27 mouse cellular contexts compared by ENCODE assay signal in the genomic region with DNA sequence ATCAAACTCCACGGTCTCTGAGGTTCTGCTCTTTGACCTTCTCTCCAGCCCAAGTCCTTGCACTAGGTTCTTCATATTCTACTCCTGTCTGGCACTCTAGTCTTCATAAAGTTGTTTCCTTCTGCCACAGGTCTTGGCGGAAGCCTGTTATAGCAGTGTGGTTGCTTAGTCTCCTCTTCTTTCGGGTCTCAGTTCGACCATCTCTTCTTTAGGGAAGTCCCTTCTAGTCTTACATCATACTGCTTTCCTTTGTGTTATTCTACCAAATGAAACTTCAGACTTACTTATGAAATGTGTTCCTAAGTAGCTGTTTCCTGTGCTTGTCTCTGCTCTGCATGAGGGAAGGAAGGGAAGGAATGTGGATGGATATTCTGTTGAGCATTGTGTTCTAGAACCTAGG. TPM values are rescaled to one million over a fixed set of nuclear protein-coding genes. Genes with fewer than 3 reads are reported as not detected.
DNase-seq lines count a peak whose midpoint lies in the region; ATAC-seq lines count a peak whose summit lies in the region.
"Had no signal": no experiment of that assay in that cellular context is flagged by ENCODE, and none has a peak within 500 bp of the region (broad histone marks: within the 10 kb centered on the region; RNA-seq: fewer than 3 reads in every experiment).

No protein-coding gene starts in this region.

- H3K36me3 ChIP-seq in heart, embryonic 13.5 days: peaks cover 85% of the 10 kb centered on the region
- H3K36me3 ChIP-seq: forebrain, embryonic 10.5 days; G1E; hindbrain, embryonic 10.5 days; hindbrain, embryonic 13.5 days; intestine, embryonic 15.5 days had no signal

- no peak for DNase-seq in heart, postnatal 14 days
- DNase-seq in B cell, adult 2 months: no peak
- DNase-seq in gastrocnemius, postnatal 14 days: no peak
- DNase-seq in layer of hippocampus, adult 8-10 months (ENCODE audit: low spot score in 2 of 2): no peak
- DNase-seq: adrenal gland, postnatal 10 days; cerebellum, adult 11 months; cerebellum, adult 2 months; cerebellum, adult 9-11 months; cerebellum, postnatal 36 days; gastrocnemius, postnatal 25 days; kidney, adult 11 months had no signal

- H3K9ac ChIP-seq in heart, embryonic 13.5 days: no peak overlapping the region
- H3K9ac ChIP-seq: forebrain, embryonic 13.5 days; heart, embryonic 12.5 days; hindbrain, embryonic 13.5 days; intestine, embryonic 15.5 days had no signal

- H3K27me3 ChIP-seq in heart, embryonic 13.5 days (replicated peaks): no peaks in the 10 kb centered on the region
- H3K27me3 ChIP-seq: forebrain, embryonic 13.5 days; heart, embryonic 12.5 days; hindbrain, embryonic 13.5 days; intestine, embryonic 15.5 days; Patski had no signal

- H3K4me1 ChIP-seq in heart, embryonic 13.5 days: peaks cover 19% of the 10 kb centered on the region
- H3K4me1 ChIP-seq: forebrain, embryonic 13.5 days; intestine, embryonic 15.5 days had no signal

- intact Hi-C loops in heart, postnatal 14 days (cut with DNase I): no loop called here
- intact Hi-C loops in gastrocnemius, postnatal 14 days (cut with DNase I; ENCODE audit: low total_unique reads): no loop called here

- H3K4me3 ChIP-seq in heart, embryonic 13.5 days: no peak overlapping the region
- H3K4me3 ChIP-seq: forebrain, embryonic 10.5 days; forebrain, embryonic 13.5 days; heart, embryonic 12.5 days; hindbrain, embryonic 10.5 days; hindbrain, embryonic 13.5 days; intestine, embryonic 15.5 days had no signal

- H3K27ac ChIP-seq in heart, embryonic 13.5 days (replicated peaks): peak overlapping the region; percentile 21
- H3K27ac ChIP-seq: forebrain, embryonic 10.5 days; forebrain, embryonic 13.5 days; hindbrain, embryonic 10.5 days; hindbrain, embryonic 13.5 days; intestine, embryonic 15.5 days had no signal

- no peak overlapping the region for H3K4me2 ChIP-seq in heart, embryonic 13.5 days
- H3K4me2 ChIP-seq: forebrain, embryonic 13.5 days; heart, embryonic 12.5 days; hindbrain, embryonic 13.5 days; intestine, embryonic 15.5 days had no signal

- ATAC-seq in heart, embryonic 13.5 days (ENCODE audit: extremely low read depth, insufficient number of reproducible peaks, low FRiP score, low TSS enrichment): no peak
- peak; percentile 93 for ATAC-seq in common myeloid progenitor, adult 5-6 weeks (replicated peaks; ENCODE audit: low read depth, poor library complexity, severe bottlenecking)
- peak; percentile 76 for ATAC-seq in megakaryocyte, adult 5-6 weeks (ENCODE audit: poor library complexity, severe bottlenecking)
- ATAC-seq: forebrain, embryonic 13.5 days; forebrain, embryonic 16.5 days; hindbrain, embryonic 16.5 days; intestine, embryonic 15.5 days; Patski had no signal

- no peaks in the 10 kb centered on the region for H3K9me3 ChIP-seq in heart, embryonic 13.5 days
- H3K9me3 ChIP-seq: forebrain, embryonic 10.5 days; forebrain, embryonic 13.5 days; G1E; hindbrain, embryonic 10.5 days; hindbrain, embryonic 13.5 days; intestine, embryonic 15.5 days had no signal

- 85% methylated on average over 4 of the region's 4 CpGs for WGBS in heart, embryonic 13.5 days

RNA-seq across cellular contexts. Expression of gene Dusp27, which starts 12.0 kb away (rescaled TPM):
- polyA plus RNA-seq in heart, embryonic 13.5 days (2015; fragmentation: Nextera tagmentation; extraction: Ambion mirVana): 45.4 and 48.9 TPM in 2 replicates
- total RNA-seq in heart, postnatal 14 days (2021): 10 to 100 TPM; 44.1 to 44.9 TPM
- total RNA-seq in common myeloid progenitor, adult 5-6 weeks (2017): not detected in 2 replicates
- not detected in 2 replicates for total RNA-seq in megakaryocyte, adult 5-6 weeks (2015)
- not detected in 2 replicates for total RNA-seq in megakaryocyte, adult 5-6 weeks (2017)
- total RNA-seq in gastrocnemius, postnatal 14 days (2021): 100 to 1,000 TPM in 1 of 2 experiments, 10 to 100 TPM in 1; 92.2 to 121 TPM
- total RNA-seq in layer of hippocampus, adult 8-10 months (2022): under 1 TPM in 3 of 4 experiments, not detected in 1; 0.12 to 0.20 (median 0.20) TPM
- total RNA-seq: adrenal gland, adult 18-20 months had no signal
- polyA plus RNA-seq: G1E, Patski had no signal

RNA-seq across cellular contexts. Expression of gene Gpa33, which starts 14.3 kb away (rescaled TPM):
- polyA plus RNA-seq in heart, embryonic 13.5 days (2015; fragmentation: Nextera tagmentation; extraction: Ambion mirVana): 0.13 TPM in 1 of 2 replicates, not detected in the other
- not detected for total RNA-seq in heart, postnatal 14 days (2021)
- not detected in 2 replicates for total RNA-seq in common myeloid progenitor, adult 5-6 weeks (2017)
- not detected in 2 replicates for total RNA-seq in megakaryocyte, adult 5-6 weeks (2015)
- not detected in 2 replicates for total RNA-seq in megakaryocyte, adult 5-6 weeks (2017)
- total RNA-seq in gastrocnemius, postnatal 14 days (2021): not detected
- under 1 TPM in 1 of 4 experiments, not detected in 3; 0.17 TPM for total RNA-seq in layer of hippocampus, adult 8-10 months (2022)
- total RNA-seq: gastrocnemius, adult 18-20 months; gastrocnemius, postnatal 25 days; heart, postnatal 25 days had no signal
- polyA plus RNA-seq: cerebellum, adult 2 months; forebrain, embryonic 13.5 days; forebrain, embryonic 16.5 days; G1E; hindbrain, embryonic 16.5 days; Patski had no signal

Comparison
In these comparisons a context has a peak if more than half of its experiments do, and no peak if none do; other contexts are left out.
1. RNA of gene Dusp27, which starts 12.0 kb away (total RNA-seq): 92.2 to 121 TPM in gastrocnemius, postnatal 14 days and 44.1 to 44.9 TPM in heart, postnatal 14 days; 0.12 to 0.20 TPM in layer of hippocampus, adult 8-10 months, not detected in common myeloid progenitor, adult 5-6 weeks and not detected in megakaryocyte, adult 5-6 weeks; every median in the first group is over 10 times any median in the second.